Mouse (Mus musculus) ovary, postnatal 36 days (tissue): ENCODE data around the gene Med18.
"Not testable (repeated sequence)": the region's sequence is repeated elsewhere in the genome, so short reads cannot be mapped to it uniquely, and the experiment has no call there.

Source experiments
- DNase-seq: peaks from one replicate; pipeline ENCODE4 v3.0.0; 2022; ENCODE audit warnings: low spot score, mixed read lengths

Gene Med18

DNA sequence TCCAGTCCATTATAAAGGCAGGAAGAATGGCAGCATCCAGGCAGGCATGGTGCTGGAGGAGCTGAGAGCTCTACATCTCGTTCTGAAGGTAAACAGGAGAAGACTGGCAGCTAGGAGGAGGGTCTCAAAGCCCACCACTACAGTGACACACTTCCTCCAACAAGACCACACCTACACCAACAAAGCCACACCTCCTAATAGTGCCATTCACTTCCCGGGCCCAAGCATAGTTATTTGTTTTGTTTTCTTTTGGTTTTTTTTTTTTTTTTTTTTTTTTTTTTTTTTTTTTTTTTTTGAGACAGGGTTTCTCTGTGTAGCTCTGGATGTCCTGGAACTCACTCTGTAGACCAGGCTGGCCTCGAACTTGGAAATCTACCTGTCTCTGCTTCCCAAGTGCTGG lies 18.4 kb upstream of the Med18 start:
- DNase-seq: not testable (repeated sequence)

DNA sequence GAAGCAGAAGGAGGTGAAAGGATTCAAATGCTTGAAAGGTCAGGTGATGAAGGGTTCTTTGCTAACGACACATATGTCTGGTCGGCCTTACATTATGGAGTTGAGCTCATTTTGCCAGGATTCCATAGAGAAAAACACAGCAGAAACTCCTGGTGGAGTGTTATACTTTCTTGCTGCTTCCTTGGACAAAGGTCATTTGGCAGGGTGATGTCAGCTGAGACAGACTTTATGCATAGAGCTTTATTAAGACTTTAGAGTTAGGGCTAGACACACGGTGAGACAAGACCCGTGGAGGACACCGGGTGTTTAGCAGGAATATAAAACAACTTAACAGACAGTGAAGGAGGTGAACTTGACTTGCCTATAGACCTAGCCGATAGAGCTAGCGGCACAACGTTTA lies 14.1 kb upstream of the Med18 start:
- DNase-seq: no peak

DNA sequence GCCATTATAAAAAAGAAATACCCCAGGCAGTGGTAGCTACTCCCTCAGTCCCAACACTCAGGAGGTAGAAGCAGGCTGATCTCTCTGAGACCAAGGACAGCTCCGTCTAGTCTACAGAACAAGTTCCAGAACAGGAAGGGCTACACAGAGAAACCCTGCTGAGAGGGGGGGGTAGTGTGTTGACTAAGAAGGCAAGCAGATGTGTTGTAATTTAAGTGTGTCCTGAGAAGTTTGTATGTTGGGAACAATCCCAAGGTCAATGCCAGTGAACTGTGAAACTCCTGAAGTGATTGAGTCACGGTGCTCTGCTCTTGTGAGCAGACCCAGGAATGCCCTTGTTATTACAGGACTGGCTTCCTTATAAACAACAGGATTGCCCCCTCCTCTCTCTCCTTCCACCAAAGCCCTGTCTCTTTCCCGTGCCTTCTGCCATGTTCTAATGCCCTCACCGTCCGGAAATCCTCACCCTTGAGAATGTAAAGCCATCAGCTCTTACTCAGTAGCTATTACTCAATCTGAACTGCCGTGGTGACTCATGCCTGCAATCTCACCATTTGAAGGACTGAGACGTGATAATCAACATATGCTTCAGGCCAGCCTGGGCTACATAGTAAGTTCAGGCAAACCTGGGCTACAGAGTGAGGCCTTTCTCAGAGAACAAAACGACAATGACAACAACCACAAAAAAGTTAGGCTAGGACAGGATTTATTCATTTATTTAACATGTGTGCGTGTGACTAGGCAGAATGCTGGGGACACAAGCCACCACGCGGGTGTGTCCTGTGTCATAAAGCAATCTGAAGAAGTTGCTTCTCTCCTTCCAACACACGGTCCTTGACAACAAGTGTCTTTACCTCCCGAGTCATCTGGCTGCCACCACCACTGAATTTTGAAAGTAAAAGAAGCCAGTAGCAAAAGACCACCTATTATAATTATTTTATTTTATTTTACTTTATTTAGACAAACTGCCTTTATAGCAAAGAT lies 12.5 kb upstream of the Med18 start:
- DNase-seq: no peak

DNA sequence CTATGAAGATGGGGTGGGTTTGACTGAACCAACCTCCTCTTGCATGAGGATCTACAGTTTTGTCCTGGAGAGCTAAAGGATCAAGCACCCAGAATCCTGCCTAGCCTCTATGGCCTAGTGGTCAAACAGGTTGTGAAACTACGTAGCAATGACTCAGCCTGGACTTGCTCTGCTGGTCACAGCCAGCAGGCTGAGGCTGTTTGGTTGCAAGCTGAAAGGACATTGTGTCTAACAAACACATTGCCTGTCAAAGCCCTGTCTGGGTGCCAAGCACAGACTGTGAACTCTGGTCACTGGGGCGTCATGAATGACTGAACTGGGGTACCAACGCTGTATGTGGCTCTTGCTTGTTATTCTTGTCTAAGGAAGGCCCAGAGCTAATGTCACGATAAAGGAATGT lies 10.9 kb upstream of the Med18 start:
- DNase-seq: peak; percentile 29

DNA sequence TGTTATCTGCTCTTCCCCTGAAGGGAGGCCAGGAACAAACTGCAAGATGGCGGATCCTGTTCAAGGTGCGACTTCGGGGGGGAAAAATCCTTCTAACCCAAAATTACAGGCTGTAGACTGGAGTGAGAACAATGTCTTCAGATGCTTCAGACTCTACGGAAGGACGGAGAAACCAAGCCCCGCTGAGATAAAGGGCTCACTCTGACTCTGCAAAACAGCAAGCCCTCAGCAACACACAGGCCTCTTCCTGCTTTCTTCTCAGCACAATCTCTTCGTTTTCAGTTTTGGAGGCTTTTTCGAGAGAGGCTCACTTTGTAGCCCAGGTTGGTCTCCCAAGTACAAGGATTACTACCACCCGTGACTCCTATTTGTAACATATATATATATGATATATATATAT lies 9.7 kb upstream of the Med18 start:
- no peak for DNase-seq

DNA sequence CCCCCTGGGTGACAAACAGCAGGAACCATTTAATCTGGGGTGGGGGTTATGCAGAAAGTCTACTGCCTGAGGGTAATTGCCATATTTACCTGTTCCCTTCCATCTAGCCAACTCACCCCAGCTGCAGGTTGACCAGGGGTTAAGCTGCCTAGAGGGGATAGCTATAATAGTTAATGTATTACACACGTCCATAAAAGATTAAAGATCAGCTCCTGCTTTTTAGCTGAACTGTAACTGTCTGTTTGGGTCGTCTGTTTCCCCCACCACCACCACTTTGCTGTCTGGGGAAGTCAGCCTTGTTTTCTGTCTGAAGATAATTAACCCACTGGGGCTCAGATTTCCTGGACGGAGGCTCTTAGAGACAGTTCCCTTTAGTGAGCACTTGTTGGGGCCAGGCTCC lies 6.2 kb upstream of the Med18 start:
- no peak for DNase-seq

DNA sequence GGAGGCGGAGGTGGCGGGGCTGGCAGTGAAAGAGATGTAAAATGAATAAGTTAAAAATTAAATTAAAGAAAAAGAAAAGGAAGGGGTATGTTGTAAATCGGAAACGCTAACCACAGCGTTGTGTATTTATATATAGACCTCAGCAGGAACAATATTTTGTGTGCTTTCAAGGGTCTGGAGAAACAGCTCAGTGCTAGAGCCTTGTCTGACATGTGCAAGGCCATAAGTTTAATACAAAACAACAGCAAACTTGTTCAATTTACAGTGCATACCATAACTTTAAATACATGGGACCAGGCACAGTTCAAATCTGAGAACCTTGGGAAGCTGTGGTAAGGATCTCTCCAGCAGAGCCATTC lies 513 bp upstream of the Med18 start:
- DNase-seq: no peak

DNA sequence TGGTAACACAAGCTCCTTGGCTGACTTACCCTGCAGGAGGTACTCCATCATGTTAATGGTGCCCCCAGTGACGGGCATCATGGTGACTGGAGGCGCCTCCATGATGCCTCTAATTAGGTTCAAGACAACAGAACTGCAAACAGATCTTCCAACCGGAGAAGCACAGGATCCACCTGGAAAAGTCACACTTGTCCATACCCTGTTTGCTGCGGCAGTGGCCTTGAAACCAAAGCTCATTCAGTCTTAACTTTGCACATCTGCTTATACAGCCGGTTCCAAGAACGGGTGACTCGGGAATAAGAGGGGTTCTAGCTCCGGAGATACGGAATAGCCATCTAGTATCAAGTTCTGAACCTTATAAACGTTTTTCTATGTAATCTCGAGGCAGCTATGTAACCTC lies 885 bp downstream of the Med18 start:
- DNase-seq: no peak

DNA sequence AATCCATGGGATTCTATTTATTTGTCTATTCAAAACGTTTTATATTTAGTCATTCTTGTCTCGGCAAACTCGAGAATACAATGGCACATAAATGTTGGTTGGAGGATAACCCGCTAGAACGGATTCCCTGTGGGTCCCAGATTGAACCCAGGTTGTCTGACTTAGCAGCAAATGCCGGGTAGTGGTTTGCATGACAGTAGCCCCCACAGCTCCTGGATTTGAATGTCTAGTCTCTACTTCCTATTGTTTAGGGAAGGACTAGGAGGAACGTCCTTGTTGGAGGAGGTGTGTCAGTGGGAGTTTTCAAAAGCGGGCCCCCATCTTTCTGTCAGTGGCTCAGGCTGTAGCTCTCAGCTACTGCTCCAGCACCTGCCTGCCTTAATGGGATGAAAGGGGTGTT lies 3.5 kb downstream of the Med18 start:
- no peak for DNase-seq

DNA sequence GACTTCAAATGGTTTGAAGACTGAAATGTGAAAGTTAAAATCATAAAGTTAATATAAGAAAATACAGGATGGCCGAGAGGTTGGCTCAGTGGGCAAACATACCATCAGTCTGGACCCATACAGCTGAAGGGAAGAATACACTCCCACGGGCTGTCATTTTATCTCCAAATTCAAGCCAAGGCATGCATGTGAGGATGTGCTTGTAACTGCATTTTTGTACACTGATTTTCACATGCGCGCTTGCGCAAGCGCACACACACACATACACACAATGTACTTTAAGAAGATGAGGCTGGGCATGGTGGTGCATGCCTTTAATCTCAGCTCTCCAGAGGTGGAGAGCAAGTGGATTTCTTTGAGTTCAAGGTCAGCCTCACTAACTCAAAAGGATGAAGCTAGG lies 8.2 kb downstream of the Med18 start:
- no peak for DNase-seq

DNA sequence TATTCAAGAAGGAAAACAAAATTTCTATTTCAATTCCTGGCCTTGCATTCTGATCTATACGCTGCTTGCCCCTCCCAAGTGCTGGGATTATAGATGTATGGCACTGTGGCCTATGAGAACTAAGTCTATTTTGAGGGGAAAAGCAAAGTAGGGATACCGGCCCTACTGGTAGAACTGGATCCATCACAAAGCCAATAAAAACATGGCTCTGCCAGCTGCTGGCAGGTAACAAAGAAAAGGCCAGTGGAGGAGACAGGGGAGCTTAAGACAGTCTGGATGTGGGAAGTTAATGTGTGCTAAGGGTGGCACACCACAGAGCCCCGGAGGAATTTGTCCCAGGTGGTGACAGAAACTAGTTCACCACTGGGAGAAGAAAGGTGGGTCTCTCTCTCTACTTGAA lies 8.6 kb downstream of the Med18 start:
- no peak for DNase-seq

DNA sequence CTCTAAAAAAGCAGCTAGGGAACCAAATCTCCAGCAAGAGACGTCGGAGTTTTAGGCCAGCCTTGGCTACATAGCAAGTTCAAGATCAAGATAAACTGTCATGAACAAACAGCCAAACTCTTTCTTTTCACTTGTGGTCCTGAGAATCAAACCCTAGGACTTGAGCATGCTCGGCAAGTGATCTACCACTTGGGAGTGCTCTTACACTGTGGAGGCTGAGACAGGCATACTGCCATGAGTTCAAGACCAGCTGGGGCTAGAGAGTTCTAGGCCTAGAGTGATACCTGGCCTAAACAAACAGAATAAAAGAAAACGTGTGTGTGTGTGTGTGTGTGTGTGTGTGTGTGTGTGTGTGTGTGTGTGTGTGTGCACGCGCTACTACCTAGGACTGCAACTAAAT lies 9.5 kb downstream of the Med18 start:
- DNase-seq: no peak

DNA sequence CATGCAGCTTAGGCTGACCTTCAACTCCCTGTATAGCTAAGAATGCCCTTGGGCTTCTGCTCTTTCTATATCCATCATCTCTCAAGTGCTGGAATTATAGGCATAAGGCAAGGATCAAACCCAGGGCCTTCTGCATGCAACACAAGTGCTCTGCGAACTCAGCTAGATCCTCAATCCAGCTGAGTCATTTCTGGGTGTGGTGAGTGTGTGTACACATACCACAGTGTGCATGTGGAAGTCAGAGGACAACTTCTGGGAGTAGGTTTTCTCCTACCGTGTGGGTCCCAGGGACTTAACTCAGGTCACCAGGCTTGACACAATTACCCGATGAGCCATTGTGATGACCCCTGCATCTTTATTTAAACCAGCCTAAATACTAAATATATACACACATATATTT lies 13.9 kb downstream of the Med18 start:
- no peak for DNase-seq

DNA sequence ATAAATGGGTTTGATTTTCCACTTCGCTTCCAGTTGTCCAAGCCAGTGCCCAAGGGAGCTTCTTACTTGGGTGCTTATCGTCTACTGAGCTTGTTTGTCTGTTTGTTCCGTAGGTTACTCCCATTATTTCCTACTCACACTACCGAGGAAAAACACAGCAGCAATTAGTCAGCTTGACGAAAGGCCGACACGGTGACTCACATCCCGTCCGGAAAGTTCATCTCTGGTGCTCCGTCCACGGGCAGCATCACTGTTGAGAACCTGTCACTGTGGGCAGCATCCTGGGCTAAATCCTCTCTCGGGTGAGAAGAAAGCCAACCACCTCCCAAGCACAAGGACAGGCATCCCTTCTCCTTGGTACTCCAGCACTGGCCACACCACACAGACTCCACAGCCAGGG lies 17.6 kb downstream of the Med18 start:
- DNase-seq: no peak

DNA sequence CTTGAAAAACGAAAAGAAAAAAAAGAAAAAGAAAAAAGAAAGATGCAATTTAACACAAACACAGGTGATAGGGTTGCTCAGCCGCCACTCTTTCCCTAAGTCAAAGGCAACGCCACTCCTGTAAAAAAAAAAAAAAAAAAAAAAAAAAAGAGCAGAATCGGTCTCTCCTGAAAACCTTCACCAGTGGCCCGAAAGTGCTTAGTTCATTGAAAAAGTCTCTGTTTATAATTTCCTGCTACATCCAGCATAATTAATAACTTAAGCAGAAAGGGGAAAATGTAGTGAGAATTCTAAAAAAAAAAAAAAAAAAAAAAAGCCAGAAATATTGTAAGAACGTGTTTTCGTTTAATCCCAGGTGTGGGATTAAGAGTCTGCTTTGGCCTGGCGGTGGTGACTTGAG lies 19.2 kb downstream of the Med18 start:
- no peak for DNase-seq

DNA sequence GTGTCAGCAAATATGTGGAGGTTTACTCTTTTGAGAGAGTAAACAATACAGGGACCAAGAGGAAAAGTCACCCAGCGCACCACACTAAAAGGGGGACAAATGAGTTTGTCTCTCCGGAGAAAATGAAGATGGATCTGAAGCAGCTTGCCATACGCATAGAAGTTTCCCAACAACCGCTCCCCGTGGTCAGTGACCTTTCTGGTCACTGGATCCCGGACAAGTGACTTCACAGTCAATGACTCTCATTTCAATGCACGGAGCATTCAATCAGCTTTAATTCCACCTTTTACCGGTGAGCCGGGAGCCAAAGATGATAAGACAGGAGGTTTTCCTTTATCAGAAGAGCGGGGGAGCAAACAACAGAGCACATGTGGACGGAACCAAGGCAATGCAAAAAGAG lies 25.9 kb downstream of the Med18 start:
- no peak for DNase-seq

DNA sequence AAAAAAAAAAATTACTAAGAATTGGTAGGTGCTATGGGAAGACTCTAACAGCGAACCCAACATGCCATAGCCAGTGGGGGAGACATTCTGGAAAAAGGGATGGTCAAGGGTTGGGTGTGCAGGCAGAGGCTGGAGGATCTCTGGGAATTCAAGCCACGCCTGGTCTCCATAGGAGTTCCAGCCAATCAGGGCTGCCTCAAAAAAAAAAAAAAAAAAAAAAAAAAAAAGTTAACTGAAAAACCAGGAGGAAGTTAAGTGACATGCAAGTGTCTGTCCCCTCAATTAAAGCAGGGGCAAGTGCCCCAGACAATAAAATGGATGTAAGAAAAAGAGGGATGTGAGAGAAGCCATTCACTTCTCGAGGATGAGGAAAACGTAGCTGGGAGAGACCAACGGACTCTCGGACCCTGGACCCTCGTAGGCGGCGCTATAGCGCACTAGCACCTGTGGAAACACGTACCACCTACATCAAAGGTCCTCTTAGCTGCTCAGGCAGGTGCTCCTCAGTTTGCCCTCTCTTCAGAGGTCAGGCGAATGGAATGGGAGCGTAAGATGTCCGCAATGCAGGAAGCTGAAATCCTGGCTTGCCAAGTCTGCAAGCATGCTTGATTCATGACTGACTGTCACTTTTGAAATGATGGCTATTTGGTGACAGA lies 30.9 kb downstream of the Med18 start:
- no peak for DNase-seq

DNA sequence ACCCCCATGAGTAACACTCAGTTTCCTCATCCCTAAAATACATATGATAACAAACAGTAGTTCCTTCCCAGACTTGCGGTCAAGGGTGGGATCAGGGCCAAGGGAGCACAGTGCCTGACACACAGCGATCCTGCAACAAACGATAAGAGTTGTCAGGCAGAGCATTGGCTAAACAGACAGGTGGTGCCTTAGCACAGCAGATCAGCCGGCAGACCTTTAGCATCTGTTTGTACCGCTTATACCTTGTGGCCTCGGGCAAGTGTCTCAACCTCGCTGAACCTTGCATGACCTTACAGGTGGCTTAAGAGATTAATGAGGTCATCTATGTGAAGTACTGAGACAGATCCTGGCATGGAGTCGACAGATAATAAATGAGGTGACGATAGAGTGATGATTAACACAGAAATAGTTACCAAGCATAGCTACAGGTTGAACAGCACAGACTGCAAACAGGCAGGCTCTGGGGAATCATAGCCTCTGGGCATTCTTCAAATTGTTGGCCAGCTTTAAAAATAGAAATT lies 35.6 kb downstream of the Med18 start:
- DNase-seq: peak; percentile 19

DNA sequence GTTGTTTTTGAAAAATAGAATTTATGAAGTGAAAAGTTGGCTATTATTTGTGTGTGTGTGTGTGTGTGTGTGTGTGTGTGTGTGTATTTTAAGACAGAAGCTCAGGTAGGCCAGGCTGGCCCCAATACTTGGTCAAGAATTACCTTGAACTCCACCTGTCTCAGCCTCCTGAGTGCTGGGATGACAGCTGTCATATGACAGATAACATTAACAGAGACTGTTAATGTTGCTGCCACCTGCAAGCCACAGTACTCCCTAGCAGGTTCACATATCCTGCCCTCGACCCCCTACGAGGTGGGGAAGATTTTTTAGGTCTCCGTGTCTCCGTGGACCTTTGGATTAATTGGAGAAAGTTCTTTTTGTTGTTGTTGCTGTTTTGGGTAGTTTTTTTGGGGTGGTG lies 36.2 kb downstream of the Med18 start:
- DNase-seq: no peak

DNA sequence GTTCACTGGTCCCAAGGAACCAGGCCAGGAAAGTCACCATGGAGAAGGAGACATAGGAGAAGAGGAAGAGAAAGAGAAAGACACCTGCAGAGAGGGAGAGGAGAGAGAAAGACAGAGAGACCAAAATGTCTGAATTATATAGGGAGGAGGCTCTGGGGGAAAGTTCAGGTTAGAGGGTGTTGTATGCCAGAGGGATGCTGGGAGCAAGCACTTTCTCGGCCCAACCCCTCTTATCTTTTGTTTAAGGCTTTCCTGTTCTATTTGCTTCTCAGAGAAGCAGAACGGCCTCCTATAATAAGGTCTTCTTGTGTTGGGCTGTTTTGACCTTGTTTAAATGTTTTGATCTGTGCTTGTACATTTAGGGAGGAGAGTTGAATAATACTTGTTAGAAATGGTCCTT lies 37.7 kb downstream of the Med18 start:
- DNase-seq: no peak

DNA sequence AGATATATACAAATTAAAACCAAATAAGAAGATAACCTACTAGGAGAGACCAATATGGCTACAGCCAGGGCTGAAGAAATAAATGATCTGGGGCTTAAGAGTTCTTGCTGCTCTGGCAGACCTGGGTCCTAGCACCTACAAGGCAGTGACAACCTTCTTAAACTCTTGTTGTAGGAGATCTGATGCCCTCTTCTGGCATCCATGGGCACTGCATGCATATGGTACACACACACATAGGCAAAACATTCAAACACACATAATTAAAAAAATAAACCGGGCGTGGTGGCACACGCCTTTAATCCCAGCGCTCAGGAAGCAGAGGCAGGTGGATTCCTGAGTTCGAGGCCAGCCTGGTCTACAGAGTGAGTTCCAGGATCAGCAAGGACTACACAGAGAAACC lies 39.0 kb downstream of the Med18 start:
- DNase-seq: no peak

DNA sequence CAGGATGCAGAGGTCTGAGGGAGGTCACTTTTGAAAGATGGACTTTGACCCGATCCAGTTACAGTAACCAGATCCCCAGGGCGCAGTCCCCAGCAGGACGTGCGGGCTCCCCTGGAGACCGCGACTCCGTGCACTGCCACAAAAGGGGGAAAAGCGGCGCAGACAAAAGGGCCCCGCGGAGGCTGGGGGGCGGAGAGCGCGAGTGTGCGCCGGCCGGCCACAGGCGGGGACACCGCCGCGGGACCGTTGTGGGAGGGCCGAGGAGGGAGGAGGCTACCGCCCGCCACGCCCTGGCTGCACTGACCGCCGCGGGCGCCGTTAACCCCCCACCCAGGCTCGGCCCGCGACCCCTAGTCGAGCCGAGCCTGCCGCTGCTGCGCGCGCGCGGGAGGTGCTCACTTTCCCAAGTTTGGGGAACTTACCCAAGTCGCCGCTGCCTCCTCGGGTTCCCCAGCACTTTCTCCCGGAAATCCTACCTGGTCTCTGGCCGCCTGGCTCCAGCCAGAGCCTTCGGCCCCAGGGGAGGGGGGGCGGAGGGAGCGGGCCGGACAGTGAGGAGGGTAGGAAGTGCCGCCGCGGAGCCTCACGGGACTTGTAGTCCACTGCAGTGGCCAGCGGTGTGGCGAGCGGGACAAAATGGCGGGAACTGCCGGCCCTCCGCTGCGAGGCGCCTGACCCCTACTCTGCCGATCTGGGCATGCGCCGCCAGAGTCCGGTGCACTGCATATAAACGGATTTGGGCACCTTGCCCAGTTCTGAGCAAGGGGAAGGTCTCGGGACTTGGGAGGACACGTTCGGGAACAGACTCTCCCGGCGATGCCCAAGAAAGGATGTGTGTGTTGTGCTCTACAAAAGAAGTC lies 41.6 kb downstream of the Med18 start, which contains the start of gene Phactr4:
Phactr4 (minus strand) TSS at position 567 of the 860 bp plus-strand sequence.
- DNase-seq: peak; percentile 98
